Mouse (Mus musculus) adrenal gland, adult 10 weeks (tissue): Measurements from ENCODE around the gene Ylpm1. TPM values are rescaled to one million over a fixed set of nuclear protein-coding genes. Genes with fewer than 3 reads are reported as not detected.

Experiments used
- polyA plus RNA-seq: library from polyadenylated mRNA; stranded (reverse); fragments of 350-450 nt; fragmentation: Illumina TruSeq; extraction: RNeasy Lipid Tissue Mini Kit (QIAGEN cat#74804); gene quantifications from one replicate; pipeline ENCODE4 v1.2.3, GENCODE M21; 2014; ENCODE audit warnings: low read depth, low replicate concordance

Gene Ylpm1
- 55.9 TPM for polyA plus RNA-seq

DNA sequence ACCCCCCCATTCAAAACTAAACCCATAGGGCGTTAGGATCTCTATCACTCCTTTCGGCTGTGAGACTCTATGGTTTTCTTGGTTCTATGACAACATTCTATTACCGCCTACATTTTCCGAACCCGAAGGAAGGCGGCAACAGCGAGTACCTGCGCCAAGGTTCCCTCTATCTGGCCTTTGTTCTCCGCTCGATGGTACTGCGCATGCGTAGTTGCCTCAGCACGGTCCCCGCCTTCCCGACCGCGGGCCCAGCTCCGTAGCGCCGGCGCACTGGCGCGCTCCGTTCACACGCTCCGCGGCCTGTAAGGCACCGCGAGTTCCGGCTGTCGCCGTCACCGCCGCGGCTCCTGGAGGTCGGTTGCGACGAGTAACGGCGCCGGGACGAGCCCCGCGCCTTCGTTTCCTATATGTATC lies at the start of gene Ylpm1:
Gene Ylpm1, plus strand, starts transcription at position 239 of the 414 bp plus-strand sequence.

DNA sequence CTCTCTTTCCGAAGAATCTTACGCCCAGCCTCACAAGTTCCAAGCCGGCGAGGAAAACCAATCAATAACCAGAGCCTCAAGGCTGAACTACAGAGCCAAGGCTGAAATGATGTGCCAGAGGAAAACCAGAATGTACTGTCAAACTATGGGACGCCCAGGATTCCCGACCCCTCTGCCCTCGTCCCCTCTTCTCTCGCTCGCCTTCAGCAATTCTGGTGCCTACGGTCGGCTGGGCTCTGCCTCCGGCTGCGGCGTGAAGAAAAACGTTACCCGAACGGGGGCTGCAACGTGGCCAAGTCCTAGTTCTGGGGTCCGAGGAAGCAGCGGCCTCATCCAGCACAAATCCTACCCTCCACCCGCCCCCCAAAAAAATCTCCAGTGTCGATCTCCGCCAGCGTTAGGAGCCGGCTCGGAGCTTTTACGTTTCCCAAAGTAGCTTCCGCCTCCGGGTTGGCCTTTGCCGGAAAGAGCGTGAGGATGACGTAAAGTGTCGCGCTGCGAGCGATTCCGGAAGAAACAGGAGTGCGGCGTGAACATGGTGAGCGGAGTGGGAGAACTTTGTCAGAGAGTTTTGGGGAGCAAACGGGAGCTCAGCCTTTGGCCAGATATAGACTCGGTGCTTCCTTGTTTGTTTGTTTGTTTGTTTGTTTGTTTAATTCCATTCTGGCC lies 25.6 kb upstream of the Ylpm1 start, which contains the start of the genes Fcf1 and Arel1:
Gene Fcf1, plus strand, starts transcription at position 470 of the 669 bp plus-strand sequence.
Gene Arel1, minus strand, starts transcription at position 473 of the 669 bp plus-strand sequence.

DNA sequence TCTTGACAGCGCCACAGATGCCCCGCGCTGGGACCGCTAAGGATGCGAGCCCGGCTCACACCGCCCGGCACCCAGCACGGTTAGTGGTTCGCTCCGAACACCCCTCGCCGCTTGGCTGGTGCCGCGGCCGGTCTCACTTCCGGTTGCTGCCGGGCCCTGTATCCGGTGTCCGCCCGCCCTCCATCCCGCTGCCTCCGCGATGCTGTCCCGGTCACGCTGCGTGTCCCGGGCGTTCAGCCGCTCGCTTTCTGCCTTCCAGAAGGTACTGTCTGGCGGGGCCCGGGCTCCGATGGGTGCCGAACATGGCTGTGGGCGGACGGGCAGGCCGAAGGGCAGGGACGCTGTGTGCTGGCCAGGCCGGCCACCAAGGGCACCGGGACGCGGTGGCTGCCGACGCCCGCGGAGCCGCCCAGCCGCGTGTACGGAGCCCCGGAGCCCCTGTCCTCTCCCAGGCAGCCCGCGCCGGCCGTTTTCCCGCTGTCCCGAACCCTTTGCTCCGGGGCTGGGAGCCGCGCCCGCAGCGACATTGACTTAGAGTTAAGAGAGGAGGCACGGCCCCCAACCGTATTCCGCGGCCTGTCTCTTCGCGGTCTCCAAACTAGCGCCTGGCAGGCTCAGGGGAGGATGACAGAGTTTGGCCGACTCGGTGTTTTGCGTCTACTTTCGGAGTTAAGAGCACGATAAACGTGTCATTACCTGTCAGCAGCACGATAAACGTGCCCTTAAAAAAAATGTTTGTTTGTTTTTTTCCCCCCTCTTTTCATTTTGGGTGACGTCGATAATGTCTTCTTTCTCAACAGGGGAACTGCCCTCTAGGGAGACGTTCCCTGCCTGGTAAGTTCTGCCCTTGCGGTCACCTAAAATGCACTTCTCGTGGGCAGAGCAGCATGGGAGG lies 114.8 kb downstream of the Ylpm1 start, which contains the start of the genes Prox2 and Dlst:
Gene Prox2, minus strand, starts transcription at position 62 of the 895 bp plus-strand sequence.
Gene Dlst, plus strand, starts transcription at position 136 of the 895 bp plus-strand sequence.

Other genes starting within 250 kb of the Ylpm1 start
- gene Npc2, start 223.2 kb upstream of the Ylpm1 start, polyA plus RNA-seq: 40.0 TPM
- gene Isca2, start 223.1 kb upstream of the Ylpm1 start, polyA plus RNA-seq: 158 TPM
- gene Ltbp2, start 119.8 kb upstream of the Ylpm1 start, polyA plus RNA-seq: 0.23 TPM
- 153 TPM for gene Fcf1, start 25.4 kb upstream of the Ylpm1 start, polyA plus RNA-seq
- 25.5 TPM for gene Arel1, start 25.4 kb upstream of the Ylpm1 start, polyA plus RNA-seq
- gene Prox2, start 114.4 kb downstream of the Ylpm1 start, polyA plus RNA-seq: 0.41 TPM
- 291 TPM for gene Dlst, start 114.5 kb downstream of the Ylpm1 start, polyA plus RNA-seq
- gene Rps6kl1, start 154.9 kb downstream of the Ylpm1 start, polyA plus RNA-seq: not detected
- not detected for gene Pgf, start 181.5 kb downstream of the Ylpm1 start, polyA plus RNA-seq
- 4.0 TPM for gene Eif2b2, start 223.2 kb downstream of the Ylpm1 start, polyA plus RNA-seq